Mouse (Mus musculus) midbrain, embryonic 14.5 days (tissue): Measurements from ENCODE around the gene Arhgap25. TPM values are rescaled to one million over a fixed set of nuclear protein-coding genes. Genes with fewer than 3 reads are reported as not detected.

Experiments
- ATAC-seq: fragments of 200-750 bp; cut with Nextera tagmentation; 2 replicates; pipeline ENCODE4 v1.8.0; 2017; ENCODE audit warnings: moderate number of reproducible peaks, moderate library complexity; ENCODE audit not compliant: low FRiP score, low TSS enrichment
- DNase-seq: peaks from one replicate; pipeline ENCODE4 v3.0.0-alpha.2; 2015
- H3K27ac ChIP-seq: fragments of 300-500 bp; sonication (generic); replicated peaks from 2 replicates; pipeline ENCODE4 v1.5.1; 2014; ENCODE audit warnings: mild to moderate bottlenecking, low read depth, low read length, moderate library complexity
- H3K27me3 ChIP-seq: fragments of 300-500 bp; sonication (generic); 2 replicates; pipeline ENCODE4 v1.6.1; 2014; ENCODE audit warnings: low read length, control low read depth, mixed read lengths; ENCODE audit not compliant: control insufficient read depth, insufficient read depth
- H3K36me3 ChIP-seq: fragments of 300-500 bp; sonication (generic); 2 replicates; pipeline ENCODE4 v1.6.1; 2014; ENCODE audit warnings: low read length, control low read depth; ENCODE audit not compliant: control insufficient read depth, insufficient read depth
- H3K4me1 ChIP-seq: fragments of 300-500 bp; sonication (generic); 2 replicates; pipeline ENCODE4 v1.6.1; 2014; ENCODE audit warnings: mild to moderate bottlenecking, antibody characterized with exemption, low read length, control low read depth; ENCODE audit not compliant: control insufficient read depth, insufficient read depth
- H3K4me2 ChIP-seq: fragments of 300-500 bp; sonication (generic); 2 replicates; pipeline ENCODE4 v1.6.1; 2014; ENCODE audit warnings: mild to moderate bottlenecking, low read length, moderate library complexity
- H3K4me3 ChIP-seq: fragments of 300-500 bp; sonication (generic); replicated peaks from 2 replicates; pipeline ENCODE4 v1.5.1; 2014; ENCODE audit warnings: low read depth, low read length
- H3K9ac ChIP-seq: fragments of 300-500 bp; sonication (generic); replicated peaks from 2 replicates; pipeline ENCODE4 v1.6.1; 2014; ENCODE audit warnings: mild to moderate bottlenecking, low read length, moderate library complexity
- H3K9me3 ChIP-seq: fragments of 300-500 bp; sonication (generic); 2 replicates; pipeline ENCODE4 v1.6.1; 2016; ENCODE audit warnings: low read length, control low read depth, mixed read lengths; ENCODE audit not compliant: control insufficient read depth
- whole genome bisulfite sequencing: fragments of 180-500 bp; shearing (Covaris S2); extraction: QIAGEN DNeasy Blood & Tissue Kit; methylation state at CpG from one replicate; pipeline ENCODE4 v1.1.7; 2014; 5-methylcytosine and 5-hydroxymethylcytosine counted together
- polyA plus RNA-seq: library from polyadenylated mRNA; unstranded; fragments of >200 nt; fragmentation: Nextera tagmentation; extraction: Ambion mirVana; gene quantifications from 2 replicates; pipeline ENCODE4 v1.2.1, GENCODE M21; 2014

The Arhgap25 gene
- polyA plus RNA-seq, 1 experiment from 2014 or later = 2.4 TPM

DNA sequence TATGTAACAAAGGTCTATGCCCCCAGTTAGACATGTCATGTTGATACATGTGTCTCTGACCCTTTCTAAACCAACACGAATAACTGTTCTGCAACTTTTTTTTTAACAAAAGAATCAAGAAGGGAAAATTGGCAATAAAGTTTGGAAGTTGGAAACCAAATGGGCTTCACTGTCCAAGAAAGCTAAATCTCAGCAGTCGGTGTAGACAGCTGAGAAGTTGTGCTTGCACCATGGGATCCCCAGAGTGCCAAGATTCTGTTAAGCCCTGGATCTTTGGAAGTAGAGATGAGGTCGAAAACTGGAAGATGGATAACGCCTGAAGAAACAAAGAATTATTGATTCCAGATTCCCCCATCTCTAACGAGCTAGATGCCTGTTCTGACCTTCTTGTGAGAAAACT, 32.1 kb upstream of the Arhgap25 start:
- Histone ChIP-seq H3K27me3 (no peaks in the 10 kb centered on the region), H3K4me2 (no peak overlapping the region), H3K27ac (no peak overlapping the region), H3K36me3 (no peaks in the 10 kb centered on the region), H3K9me3 (no peaks in the 10 kb centered on the region), H3K4me3 (no peak overlapping the region), H3K9ac (no peak overlapping the region), H3K4me1 (no peaks in the 10 kb centered on the region)
- DNase-seq (no peak), ATAC-seq (no peak)
- WGBS = 88% methylated on average over 5 of the region's 5 CpGs

DNA sequence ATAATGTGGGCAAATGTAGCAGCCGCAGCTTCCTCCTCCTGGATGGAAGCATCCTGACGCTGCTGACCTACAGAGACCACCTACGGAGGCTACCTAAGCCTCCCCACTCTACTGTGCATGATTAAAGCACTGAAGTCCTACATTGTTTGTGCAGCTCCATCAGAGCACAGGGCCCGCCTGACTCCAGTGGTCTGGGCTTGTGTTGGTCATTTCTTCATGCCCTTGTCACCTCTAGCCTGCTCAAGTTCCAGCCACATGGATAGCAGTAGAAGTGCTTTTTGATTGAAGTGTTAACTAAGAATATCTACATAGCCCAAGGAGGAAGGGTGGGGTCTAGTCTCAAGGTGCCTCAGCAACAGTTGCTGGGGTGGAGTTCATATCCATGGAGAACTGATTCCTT, 31.3 kb upstream of the Arhgap25 start:
- H3K9ac ChIP-seq = no peak overlapping the region
- H3K4me3 ChIP-seq = no peak overlapping the region
- H3K27me3 ChIP-seq = no peaks in the 10 kb centered on the region
- no peaks in the 10 kb centered on the region for H3K4me1 ChIP-seq
- no peak for ATAC-seq
- H3K9me3 ChIP-seq = no peaks in the 10 kb centered on the region
- DNase-seq = no peak
- H3K36me3 ChIP-seq = no peaks in the 10 kb centered on the region
- H3K4me2 ChIP-seq = no peak overlapping the region
- WGBS = 89% methylated on average over 4 of the region's 4 CpGs
- H3K27ac ChIP-seq = no peak overlapping the region

DNA sequence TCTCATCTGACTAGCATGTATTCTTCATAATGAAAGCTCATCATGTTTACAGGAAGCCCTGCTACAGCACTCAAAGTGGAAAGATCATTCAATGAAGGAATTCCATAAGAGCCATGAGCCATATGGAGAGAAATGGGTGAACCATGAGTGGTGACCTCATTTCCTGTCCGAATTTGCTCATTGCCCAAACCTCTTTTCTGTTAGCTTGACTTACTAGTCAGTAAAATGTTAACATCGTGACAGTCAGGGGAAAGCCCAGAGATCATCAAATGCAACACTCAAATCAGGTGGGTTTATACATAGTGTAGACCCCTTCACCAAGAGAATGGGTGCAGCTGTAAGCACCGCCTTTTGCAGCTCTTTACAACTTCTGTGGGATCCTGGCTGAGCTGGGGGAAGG, 20.7 kb upstream of the Arhgap25 start:
- no peak overlapping the region for H3K27ac ChIP-seq
- no peak for ATAC-seq
- WGBS = 89% methylated on average over 3 of the region's 3 CpGs

DNA sequence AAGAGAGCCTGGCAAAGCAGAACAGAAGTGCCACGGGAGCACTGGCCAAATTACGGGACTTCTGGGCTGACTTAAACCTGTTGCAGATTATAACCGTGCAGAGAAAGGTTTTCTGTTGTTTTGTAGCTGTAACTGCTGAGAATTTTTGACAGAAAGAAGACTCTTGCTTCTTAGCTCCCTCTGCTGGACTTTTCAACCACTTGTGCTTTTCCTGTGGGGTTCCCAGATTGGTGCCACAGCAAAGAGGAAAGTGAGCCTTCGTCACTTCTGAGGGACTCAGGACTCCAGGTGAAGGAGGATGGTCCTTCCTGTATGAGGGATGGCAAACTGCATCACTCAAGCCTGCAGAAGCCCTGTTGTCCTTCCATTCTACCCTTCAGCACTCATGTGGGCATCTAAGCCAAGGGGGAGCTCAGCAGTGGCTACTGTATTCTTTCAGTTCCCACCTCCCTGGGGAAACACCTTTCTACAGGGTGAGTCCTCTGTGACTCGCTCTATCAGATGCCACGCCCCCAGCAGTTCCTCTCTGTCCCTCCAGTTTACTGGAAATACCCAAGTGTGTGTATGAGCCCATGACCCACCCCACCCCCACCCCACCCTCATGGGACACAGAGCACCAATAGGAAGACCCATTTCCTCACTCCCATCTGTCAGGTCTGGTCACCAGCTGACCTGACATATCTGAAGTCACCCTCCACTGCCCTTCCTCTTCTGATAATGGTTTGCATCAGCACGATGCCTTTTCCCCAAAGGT, 19.2 kb upstream of the Arhgap25 start:
- H3K27ac ChIP-seq = no peak overlapping the region
- WGBS = 63% methylated on average over 7 of the region's 7 CpGs
- H3K4me3 ChIP-seq = no peak overlapping the region
- no peak overlapping the region for H3K4me2 ChIP-seq
- no peak overlapping the region for H3K9ac ChIP-seq
- H3K27me3 ChIP-seq = no peaks in the 10 kb centered on the region
- H3K36me3 ChIP-seq = no peaks in the 10 kb centered on the region
- no peaks in the 10 kb centered on the region for H3K4me1 ChIP-seq
- DNase-seq = peak; percentile 57
- 0 out of 2 replicates have a peak, but pooled peaks cover 5% of the 10 kb centered on the region for H3K9me3 ChIP-seq
- ATAC-seq = no peak

More for the DNA sequence above, 20.7 kb upstream of the Arhgap25 start:
- Histone ChIP-seq H3K9ac (no peak overlapping the region), H3K4me1 (no peaks in the 10 kb centered on the region), H3K4me2 (no peak overlapping the region), H3K27me3 (no peaks in the 10 kb centered on the region), H3K4me3 (no peak overlapping the region), H3K36me3 (no peaks in the 10 kb centered on the region), H3K9me3 (no peaks in the 10 kb centered on the region)
- DNase-seq = no peak

DNA sequence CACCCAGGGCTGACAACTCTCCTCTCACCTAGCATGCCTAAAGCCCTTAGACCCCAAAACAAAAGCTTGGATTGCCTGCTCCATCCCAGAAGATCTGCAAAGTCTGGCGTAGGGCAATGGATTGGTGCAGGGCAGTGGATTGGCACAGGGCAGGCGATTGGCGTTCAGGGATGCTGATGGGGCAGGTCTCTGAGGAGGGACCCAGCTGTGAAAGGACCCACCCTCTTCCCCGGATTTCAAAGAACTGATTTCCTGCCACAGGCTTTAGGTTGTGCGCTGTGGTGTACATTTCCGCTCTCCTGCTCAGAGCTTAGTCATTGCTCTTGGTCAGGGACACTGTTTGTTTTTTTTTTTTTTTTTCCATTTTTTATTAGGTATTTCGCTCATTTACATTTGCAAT, 14.8 kb upstream of the Arhgap25 start:
- WGBS = 84% methylated on average over 7 of the region's 7 CpGs
- H3K9ac ChIP-seq = no peak overlapping the region
- H3K9me3 ChIP-seq = peaks cover 13% of the 10 kb centered on the region
- 0 out of 2 replicates have a peak, but pooled peaks cover 3% of the 10 kb centered on the region for H3K27me3 ChIP-seq
- no peak overlapping the region for H3K4me3 ChIP-seq
- no peak for DNase-seq
- no peak overlapping the region for H3K4me2 ChIP-seq
- no peaks in the 10 kb centered on the region for H3K4me1 ChIP-seq
- ATAC-seq = no peak
- H3K36me3 ChIP-seq = no peaks in the 10 kb centered on the region
- no peak overlapping the region for H3K27ac ChIP-seq

DNA sequence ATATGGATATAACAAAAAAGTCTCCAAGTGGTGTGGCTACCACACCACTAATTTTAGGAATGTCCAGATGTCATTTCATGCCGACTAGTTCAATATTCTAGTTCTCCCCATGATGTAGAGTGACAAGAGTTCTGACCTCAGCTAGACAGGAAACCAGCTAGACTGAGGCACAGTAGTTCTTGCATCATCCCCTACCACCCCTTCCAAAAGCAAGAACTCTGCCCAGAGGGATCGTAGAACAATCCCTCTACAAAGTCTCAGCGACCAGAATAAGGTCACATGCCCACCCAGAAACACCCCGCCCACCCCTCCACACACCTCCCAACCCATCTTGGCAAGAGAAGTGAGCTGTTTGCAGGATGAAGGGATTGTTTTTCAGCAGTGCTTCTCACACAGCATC, 14.4 kb upstream of the Arhgap25 start:
- DNase-seq = no peak
- WGBS = 90% methylated on average over 4 of the region's 4 CpGs
- no peak overlapping the region for H3K9ac ChIP-seq
- no peak overlapping the region for H3K4me2 ChIP-seq
- 0 out of 2 replicates have a peak, but pooled peaks cover 3% of the 10 kb centered on the region for H3K27me3 ChIP-seq
- no peaks in the 10 kb centered on the region for H3K36me3 ChIP-seq
- no peaks in the 10 kb centered on the region for H3K4me1 ChIP-seq
- no peak overlapping the region for H3K27ac ChIP-seq
- no peak overlapping the region for H3K4me3 ChIP-seq
- no peak for ATAC-seq
- peaks cover 13% of the 10 kb centered on the region for H3K9me3 ChIP-seq

DNA sequence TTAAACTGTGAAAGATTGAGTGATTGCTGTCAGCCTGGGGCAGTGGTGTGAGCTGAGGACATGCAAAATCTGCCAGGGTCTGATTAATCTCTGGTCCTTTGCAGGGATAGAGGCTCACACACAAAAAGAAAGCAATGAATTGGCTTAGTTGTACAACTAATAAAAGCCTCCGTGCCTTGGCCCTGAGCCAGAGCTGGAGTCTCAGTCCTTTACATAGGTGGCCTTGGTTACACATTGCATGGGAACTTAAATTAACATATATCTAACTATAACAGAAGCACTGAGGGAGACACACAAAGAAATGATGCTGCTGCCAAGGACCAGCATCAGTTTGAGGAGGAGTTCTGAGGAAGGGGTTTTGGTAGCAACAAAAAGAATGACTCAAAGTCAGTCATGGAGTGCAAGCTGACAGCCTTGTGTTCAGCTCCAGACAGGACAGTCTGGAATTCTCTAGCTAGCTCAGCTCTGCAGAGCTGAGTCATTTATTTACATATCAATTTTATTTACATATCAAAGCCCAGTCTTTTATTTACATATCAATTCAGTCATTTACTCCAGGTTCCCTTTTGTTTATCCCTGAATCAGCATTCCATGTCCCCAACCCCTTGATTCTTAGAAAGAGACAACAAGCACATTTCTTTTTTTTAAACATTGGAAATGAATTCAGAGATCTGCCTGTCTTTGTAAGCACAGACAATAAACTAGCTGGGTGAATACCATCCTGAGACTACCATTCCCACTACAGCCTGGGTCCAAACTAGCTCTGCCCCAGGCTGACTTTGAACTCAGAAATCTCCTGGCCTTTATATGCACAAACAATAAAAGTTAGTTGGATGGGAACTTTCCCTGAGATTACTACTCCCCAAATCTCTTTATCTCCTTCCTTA, 12.5 kb upstream of the Arhgap25 start:
- H3K27me3 ChIP-seq = 0 out of 2 replicates have a peak, but pooled peaks cover 3% of the 10 kb centered on the region
- no peaks in the 10 kb centered on the region for H3K36me3 ChIP-seq
- H3K9me3 ChIP-seq = peaks cover 13% of the 10 kb centered on the region
- H3K27ac ChIP-seq = no peak overlapping the region
- H3K4me3 ChIP-seq = no peak overlapping the region
- H3K4me1 ChIP-seq = no peaks in the 10 kb centered on the region
- DNase-seq (peak; percentile 84), ATAC-seq (peak; percentile 89)
- WGBS = 8% methylated on average over 1 of the region's 1 CpGs
- no peak overlapping the region for H3K4me2 ChIP-seq
- no peak overlapping the region for H3K9ac ChIP-seq

DNA sequence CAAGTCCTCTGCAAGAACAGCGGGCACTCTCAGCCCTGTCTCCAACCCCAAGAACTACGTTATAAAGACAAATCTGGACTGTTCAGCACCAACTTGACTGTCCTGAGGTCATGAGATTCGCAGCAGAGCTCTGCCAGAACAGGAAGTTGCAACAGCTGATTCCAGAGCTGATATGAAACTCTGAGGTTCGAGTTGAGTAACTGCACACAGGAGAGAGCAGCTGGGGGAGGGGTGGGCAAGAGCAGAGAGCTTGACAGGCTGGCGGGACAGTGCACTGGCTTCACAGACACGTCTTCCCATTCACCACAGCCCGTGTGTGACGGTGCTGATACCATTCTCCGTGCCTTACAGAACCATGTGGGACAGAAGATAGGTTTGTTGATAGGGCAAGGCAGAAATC, 9.0 kb upstream of the Arhgap25 start:
- Histone ChIP-seq H3K4me3 (no peak overlapping the region), H3K27ac (no peak overlapping the region), H3K36me3 (no peaks in the 10 kb centered on the region), H3K4me2 (no peak overlapping the region), H3K9me3 (peaks cover 8% of the 10 kb centered on the region), H3K9ac (no peak overlapping the region), H3K4me1 (no peaks in the 10 kb centered on the region), H3K27me3 (0 out of 2 replicates have a peak, but pooled peaks cover 3% of the 10 kb centered on the region)
- WGBS = 72% methylated on average over 9 of the region's 9 CpGs
- ATAC-seq = no peak
- DNase-seq = no peak
